Mouse (Mus musculus): ENCODE measurements at regions not wholly inside any gene's neighbourhood (a gene's known extent, or its start where the extent isn't known, plus 50 kb on each side); places are given as distances from the start of the nearest gene placed in this dataset.
"Not testable (repeated sequence)": the region's sequence is repeated elsewhere in the genome, so short reads cannot be mapped to it uniquely, and the experiment has no call there.

GRCm38 (mm10) chr14:54148626-54149025 is 105.3 kb downstream of the Dad1 start:
- no peak for DNase-seq (ENCODE audit: low spot score)

- DNase-seq (ENCODE audit: low spot score) = no peak
Measured at GRCm38 (mm10) chr14:54148121-54148520, 105.8 kb downstream of the Dad1 start.

- DNase-seq (ENCODE audit: low spot score) = no peak
Measured at GRCm38 (mm10) chr14:54147546-54147945, 106.4 kb downstream of the Dad1 start.

- DNase-seq (ENCODE audit: low spot score) = no peak
Measured at GRCm38 (mm10) chr14:54145743-54146741, 107.9 kb downstream of the Dad1 start.

GRCm38 (mm10) chr14:54143828-54144227 is 110.1 kb downstream of the Dad1 start:
- DNase-seq (ENCODE audit: low spot score) = no peak

- no peak for DNase-seq (ENCODE audit: low spot score)
Measured at GRCm38 (mm10) chr14:54138288-54138687, 115.6 kb downstream of the Dad1 start.

GRCm38 (mm10) chr14:54136538-54136937 is 117.4 kb downstream of the Dad1 start:
- DNase-seq (ENCODE audit: low spot score) = no peak

GRCm38 (mm10) chr14:54128334-54128733 is 125.6 kb downstream of the Dad1 start:
- DNase-seq (ENCODE audit: low spot score) = no peak

GRCm38 (mm10) chr14:54125510-54125909 is 128.4 kb downstream of the Dad1 start:
- DNase-seq (ENCODE audit: low spot score) = no peak

GRCm38 (mm10) chr14:54121973-54122372 is 131.9 kb downstream of the Dad1 start:
- DNase-seq (ENCODE audit: low spot score) = no peak

- DNase-seq (ENCODE audit: low spot score) = no peak
Measured at GRCm38 (mm10) chr14:54121340-54121739, 132.6 kb downstream of the Dad1 start.

GRCm38 (mm10) chr14:54120194-54120593 is 133.7 kb downstream of the Dad1 start:
- no peak for DNase-seq (ENCODE audit: low spot score)

GRCm38 (mm10) chr14:54117607-54118006 is 136.3 kb downstream of the Dad1 start:
- not testable (repeated sequence) for DNase-seq (ENCODE audit: low spot score)

- DNase-seq (ENCODE audit: low spot score) = no peak
Measured at GRCm38 (mm10) chr14:54113216-54113615, 140.7 kb downstream of the Dad1 start.

- DNase-seq (ENCODE audit: low spot score) = no peak
Measured at GRCm38 (mm10) chr14:54110971-54111370, 142.9 kb downstream of the Dad1 start.

- no peak for DNase-seq (ENCODE audit: low spot score)
Measured at GRCm38 (mm10) chr14:54109129-54109528, 144.8 kb downstream of the Dad1 start.

GRCm38 (mm10) chr14:54108311-54109074 is 145.4 kb downstream of the Dad1 start:
- DNase-seq (ENCODE audit: low spot score) = peak; percentile 60

GRCm38 (mm10) chr14:54107204-54107796 is 146.6 kb downstream of the Dad1 start:
- DNase-seq (ENCODE audit: low spot score) = no peak

GRCm38 (mm10) chr14:54104243-54104642 is 149.7 kb downstream of the Dad1 start:
- no peak for DNase-seq (ENCODE audit: low spot score)

GRCm38 (mm10) chr14:54103541-54103940 is 150.4 kb downstream of the Dad1 start:
- no peak for DNase-seq (ENCODE audit: low spot score)

- DNase-seq (ENCODE audit: low spot score) = no peak
Measured at GRCm38 (mm10) chr14:54103115-54103514, 150.8 kb downstream of the Dad1 start.

GRCm38 (mm10) chr14:54101775-54102174 is 152.1 kb downstream of the Dad1 start:
- DNase-seq (ENCODE audit: low spot score) = no peak

All from urinary bladder, postnatal 14 days (tissue).